Mouse (Mus musculus) testis, adult 2 months (tissue): ENCODE results near the gene Tle4.

Experiments used
- CTCF ChIP-seq: fragments of 200-500 bp; IDR thresholded peaks from 2 replicates; pipeline ENCODE4 v1.5.1; 2012; ENCODE audit warnings: low read depth, mild to moderate bottlenecking, inconsistent platforms, low read length, moderate library complexity; ENCODE audit not compliant: control insufficient read depth, insufficient read depth, insufficient replicate concordance
- POLR2A ChIP-seq: fragments of 200-500 bp; IDR thresholded peaks from 2 replicates; pipeline ENCODE4 v1.6.1; 2012; ENCODE audit warnings: low read depth, mild to moderate bottlenecking, inconsistent platforms, low read length, moderate library complexity; ENCODE audit not compliant: control insufficient read depth

DNA sequence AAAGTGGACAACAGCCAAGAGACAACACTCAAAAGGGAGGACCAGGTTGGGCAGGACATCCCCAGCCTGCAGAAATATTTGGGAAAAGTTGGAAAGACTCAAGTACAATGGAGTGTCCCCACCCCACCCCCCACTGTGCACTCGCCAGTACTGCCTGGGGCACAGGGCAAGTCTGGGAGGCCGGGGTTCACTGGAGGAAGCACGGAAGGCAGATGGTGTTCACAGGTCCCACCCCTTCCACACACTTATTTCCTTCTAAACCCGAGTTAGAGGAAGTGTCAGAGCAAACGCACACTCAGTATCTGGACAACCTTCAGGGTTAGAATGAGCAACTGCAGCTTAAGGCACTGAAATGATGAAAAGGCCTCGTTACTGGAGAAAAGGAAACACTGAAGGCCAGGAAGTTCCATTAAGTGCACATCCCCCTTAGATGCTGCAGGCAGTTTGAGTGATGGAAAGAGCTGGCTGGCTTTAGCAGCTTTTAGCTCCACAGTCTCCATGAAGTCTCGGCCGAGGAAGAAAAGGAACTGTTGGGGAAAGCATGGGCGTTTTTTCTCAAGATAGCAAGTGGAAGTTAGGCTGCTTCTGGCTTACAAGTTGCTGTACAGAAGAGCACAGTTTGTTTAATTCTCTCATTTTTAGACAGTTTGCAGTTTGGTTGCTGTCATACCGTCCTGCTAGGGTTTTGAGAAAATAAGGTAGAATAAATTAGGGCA lies 37.5 kb upstream of the Tle4 start:
- no peak for TF ChIP-seq POLR2A
- no peak for TF ChIP-seq CTCF
